Mouse (Mus musculus) forebrain, embryonic 11.5 days (tissue): ENCODE results near the gene Cd180. TPM values are rescaled to one million over a fixed set of nuclear protein-coding genes. Genes with fewer than 3 reads are reported as not detected.
A peak's percentile ranks its signal among the peaks of the same experiment; 100 is the strongest.

Source experiments
- ATAC-seq: fragments of 200-750 bp; cut with Nextera tagmentation; replicated peaks from 2 replicates; pipeline ENCODE4 v1.8.0; 2017; ENCODE audit warnings: moderate TSS enrichment; ENCODE audit not compliant: low FRiP score
- DNase-seq: peaks from one replicate; pipeline ENCODE4 v3.0.0-alpha.2; 2017; ENCODE audit warnings: low spot score
- H3K27ac ChIP-seq: fragments of 300-500 bp; sonication (generic); 2 replicates; pipeline ENCODE4 v1.5.1; 2014; ENCODE audit warnings: low read depth, low read length
- H3K27me3 ChIP-seq: fragments of 300-500 bp; sonication (generic); 2 replicates; pipeline ENCODE4 v1.6.1; 2014; ENCODE audit warnings: mild to moderate bottlenecking, low read length, mixed read lengths; ENCODE audit not compliant: control insufficient read depth, insufficient read depth
- H3K36me3 ChIP-seq: fragments of 300-500 bp; sonication (generic); 2 replicates; pipeline ENCODE4 v1.6.1; 2014; ENCODE audit warnings: mild to moderate bottlenecking, low read length, moderate library complexity, mixed read lengths; ENCODE audit not compliant: control insufficient read depth, insufficient read depth
- H3K4me1 ChIP-seq: fragments of 300-500 bp; sonication (generic); replicated peaks from 2 replicates; pipeline ENCODE4 v1.6.1; 2014; ENCODE audit warnings: low read length, mixed read lengths; ENCODE audit not compliant: control insufficient read depth, insufficient read depth
- H3K4me2 ChIP-seq: fragments of 300-500 bp; sonication (generic); 2 replicates; pipeline ENCODE4 v1.6.1; 2014; ENCODE audit warnings: low read depth, mild to moderate bottlenecking, low read length, moderate library complexity, mixed read lengths; ENCODE audit not compliant: severe bottlenecking
- H3K4me3 ChIP-seq: fragments of 300-500 bp; sonication (generic); 2 replicates; pipeline ENCODE4 v1.5.1; 2014; ENCODE audit warnings: low read depth, low read length
- H3K9ac ChIP-seq: fragments of 300-500 bp; sonication (generic); 2 replicates; pipeline ENCODE4 v1.6.1; 2014; ENCODE audit warnings: low read length
- H3K9me3 ChIP-seq: fragments of 300-500 bp; sonication (generic); 2 replicates; pipeline ENCODE4 v1.6.1; 2016; ENCODE audit warnings: low read length, mixed read lengths; ENCODE audit not compliant: control insufficient read depth
- WGBS: fragments of 180-500 bp; shearing (Covaris S2); extraction: QIAGEN DNeasy Blood & Tissue Kit; methylation state at CpG from one replicate; pipeline ENCODE4 v1.1.7; 2014; 5-methylcytosine and 5-hydroxymethylcytosine counted together
- polyA plus RNA-seq: library from polyadenylated mRNA; unstranded; fragments of >200 nt; fragmentation: Nextera tagmentation; extraction: Ambion mirVana; gene quantifications from 2 replicates; pipeline ENCODE4 v1.2.1, GENCODE M21; 2014

The Cd180 gene
- polyA plus RNA-seq, 1 experiment from 2014 or later, result 0.41 TPM

- Histone ChIP-seq H3K4me1 (no peaks in the 10 kb centered on the region), H3K9me3 (no peaks in the 10 kb centered on the region), H3K4me3 (no peak overlapping the region), H3K36me3 (no peaks in the 10 kb centered on the region), H3K9ac (no peak overlapping the region), H3K4me2 (no peak overlapping the region), H3K27ac (no peak overlapping the region), H3K27me3 (no peaks in the 10 kb centered on the region)
- 87% methylated on average over 6 of the region's 6 CpGs for WGBS
- no peak for DNase-seq
- no peak for ATAC-seq
Observed at GRCm38 (mm10) chr13:102689201-102690090, 3.9 kb upstream of the Cd180 start.

GRCm38 (mm10) chr13:102690184-102690583, 3.2 kb upstream of the Cd180 start:
- no peak overlapping the region for H3K4me2 ChIP-seq
- H3K27me3 ChIP-seq, result no peaks in the 10 kb centered on the region
- no peak overlapping the region for H3K4me3 ChIP-seq
- H3K27ac ChIP-seq, result no peak overlapping the region
- WGBS, result 91% methylated on average over 5 of the region's 5 CpGs
- H3K9me3 ChIP-seq, result no peaks in the 10 kb centered on the region
- ATAC-seq (no peak), DNase-seq (no peak)
- no peak overlapping the region for H3K9ac ChIP-seq
- H3K4me1 ChIP-seq, result no peaks in the 10 kb centered on the region
- no peaks in the 10 kb centered on the region for H3K36me3 ChIP-seq

- Histone ChIP-seq H3K9me3 (no peaks in the 10 kb centered on the region), H3K4me3 (no peak overlapping the region), H3K4me2 (no peak overlapping the region), H3K4me1 (no peaks in the 10 kb centered on the region), H3K9ac (no peak overlapping the region), H3K27ac (no peak overlapping the region), H3K27me3 (no peaks in the 10 kb centered on the region), H3K36me3 (no peaks in the 10 kb centered on the region)
- ATAC-seq, result no peak
- no peak for DNase-seq
- WGBS, result 64% methylated on average over 11 of the region's 11 CpGs
Observed at GRCm38 (mm10) chr13:102691408-102692150, 1.8 kb upstream of the Cd180 start.

- Histone ChIP-seq H3K36me3 (no peaks in the 10 kb centered on the region), H3K4me3 (no peak overlapping the region), H3K4me2 (no peak overlapping the region), H3K27ac (no peak overlapping the region), H3K27me3 (no peaks in the 10 kb centered on the region), H3K9me3 (no peaks in the 10 kb centered on the region), H3K4me1 (peaks cover 5% of the 10 kb centered on the region; the same call in 1 of the 2 replicates), H3K9ac (no peak overlapping the region)
- 90% methylated on average over 7 of the region's 7 CpGs for WGBS
- DNase-seq, result no peak
- ATAC-seq, result no peak
Observed at GRCm38 (mm10) chr13:102694154-102694553, 796 bp downstream of the Cd180 start.

- Histone ChIP-seq H3K27me3 (no peaks in the 10 kb centered on the region), H3K9ac (no peak overlapping the region), H3K9me3 (no peaks in the 10 kb centered on the region), H3K4me2 (no peak overlapping the region), H3K27ac (no peak overlapping the region), H3K36me3 (no peaks in the 10 kb centered on the region), H3K4me1 (peaks cover 5% of the 10 kb centered on the region; the same call in 1 of the 2 replicates), H3K4me3 (no peak overlapping the region)
- DNase-seq, result no peak
- WGBS, result 79% methylated on average over 7 of the region's 7 CpGs
- no peak for ATAC-seq
Observed at GRCm38 (mm10) chr13:102695121-102695905, 2.0 kb downstream of the Cd180 start.

GRCm38 (mm10) chr13:102698335-102698734, 5.0 kb downstream of the Cd180 start:
- peak overlapping the region; percentile 40; the same call in 1 of the 2 replicates for H3K4me2 ChIP-seq
- H3K9ac ChIP-seq, result peak overlapping the region; percentile 52
- no peaks in the 10 kb centered on the region for H3K27me3 ChIP-seq
- H3K9me3 ChIP-seq, result no peaks in the 10 kb centered on the region
- no peak for DNase-seq
- peaks cover 5% of the 10 kb centered on the region; the same call in 1 of the 2 replicates for H3K4me1 ChIP-seq
- H3K27ac ChIP-seq, result peak overlapping the region; percentile 84
- H3K4me3 ChIP-seq, result no peak overlapping the region
- H3K36me3 ChIP-seq, result no peaks in the 10 kb centered on the region
- 21% methylated on average over 10 of the region's 10 CpGs for WGBS
- ATAC-seq, result no peak; the same call in 1 of the 2 replicates

- peak overlapping the region; percentile 40; the same call in 1 of the 2 replicates for H3K4me2 ChIP-seq
- DNase-seq (peak; percentile 78), ATAC-seq (peak; percentile 92)
- H3K4me1 ChIP-seq, result peaks cover 5% of the 10 kb centered on the region; the same call in 1 of the 2 replicates
- no peaks in the 10 kb centered on the region for H3K27me3 ChIP-seq
- 31% methylated on average over 14 of the region's 14 CpGs for WGBS
- no peaks in the 10 kb centered on the region for H3K36me3 ChIP-seq
- no peak overlapping the region for H3K4me3 ChIP-seq
- H3K9ac ChIP-seq, result peak overlapping the region; percentile 52
- peak overlapping the region; percentile 84 for H3K27ac ChIP-seq
- no peaks in the 10 kb centered on the region for H3K9me3 ChIP-seq
Observed at GRCm38 (mm10) chr13:102698751-102699323, 5.5 kb downstream of the Cd180 start.

- no peaks in the 10 kb centered on the region for H3K9me3 ChIP-seq
Observed at GRCm38 (mm10) chr13:102700176-102700575, 6.8 kb downstream of the Cd180 start.

More at GRCm38 (mm10) chr13:102700176-102700575, 6.8 kb downstream of the Cd180 start:
- H3K4me3 ChIP-seq, result no peak overlapping the region
- H3K4me2 ChIP-seq, result no peak overlapping the region
- ATAC-seq (no peak), DNase-seq (no peak)
- H3K27me3 ChIP-seq, result no peaks in the 10 kb centered on the region
- WGBS, result 92% methylated on average over 5 of the region's 5 CpGs
- H3K9ac ChIP-seq, result no peak overlapping the region
- H3K36me3 ChIP-seq, result no peaks in the 10 kb centered on the region
- H3K4me1 ChIP-seq, result peaks cover 5% of the 10 kb centered on the region; the same call in 1 of the 2 replicates
- no peak overlapping the region for H3K27ac ChIP-seq
